Mouse (Mus musculus) adrenal gland, adult (tissue): ENCODE measurements at regions not wholly inside any gene's neighbourhood (a gene's known extent, or its start where the extent isn't known, plus 50 kb on each side); places are given as distances from the start of the nearest gene placed in this dataset.
"Not testable (repeated sequence)": the region's sequence is repeated elsewhere in the genome, so short reads cannot be mapped to it uniquely, and the experiment has no call there.

Experiments
- DNase-seq, 2 experiments: peaks; one replicate each; pipeline ENCODE4 v3.0.0; 2022 to 2023; ENCODE audit warnings: low spot score in 1 of 2; ENCODE audit not compliant: inconsistent age in 2 of 2

DNA sequence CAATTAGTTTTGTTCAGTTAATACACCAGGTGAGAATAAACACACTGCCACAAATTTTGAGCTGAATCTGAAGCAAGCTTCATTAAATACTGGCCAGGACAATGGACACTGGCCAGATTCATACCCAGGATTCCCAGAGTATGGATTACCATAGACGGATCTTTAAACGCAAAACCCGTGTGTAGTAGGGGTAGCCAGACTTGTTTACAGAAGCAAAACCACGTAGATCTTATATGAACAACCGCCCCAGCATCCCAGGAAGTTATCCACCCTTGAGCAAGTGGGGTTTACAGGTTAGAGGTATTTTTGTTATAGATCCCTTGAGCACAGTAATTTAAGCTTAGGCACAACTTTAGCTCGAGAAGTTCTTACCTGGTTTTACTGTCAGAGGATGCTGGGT is 71.1 kb upstream of the Ezr start:
- no peak for DNase-seq

DNA sequence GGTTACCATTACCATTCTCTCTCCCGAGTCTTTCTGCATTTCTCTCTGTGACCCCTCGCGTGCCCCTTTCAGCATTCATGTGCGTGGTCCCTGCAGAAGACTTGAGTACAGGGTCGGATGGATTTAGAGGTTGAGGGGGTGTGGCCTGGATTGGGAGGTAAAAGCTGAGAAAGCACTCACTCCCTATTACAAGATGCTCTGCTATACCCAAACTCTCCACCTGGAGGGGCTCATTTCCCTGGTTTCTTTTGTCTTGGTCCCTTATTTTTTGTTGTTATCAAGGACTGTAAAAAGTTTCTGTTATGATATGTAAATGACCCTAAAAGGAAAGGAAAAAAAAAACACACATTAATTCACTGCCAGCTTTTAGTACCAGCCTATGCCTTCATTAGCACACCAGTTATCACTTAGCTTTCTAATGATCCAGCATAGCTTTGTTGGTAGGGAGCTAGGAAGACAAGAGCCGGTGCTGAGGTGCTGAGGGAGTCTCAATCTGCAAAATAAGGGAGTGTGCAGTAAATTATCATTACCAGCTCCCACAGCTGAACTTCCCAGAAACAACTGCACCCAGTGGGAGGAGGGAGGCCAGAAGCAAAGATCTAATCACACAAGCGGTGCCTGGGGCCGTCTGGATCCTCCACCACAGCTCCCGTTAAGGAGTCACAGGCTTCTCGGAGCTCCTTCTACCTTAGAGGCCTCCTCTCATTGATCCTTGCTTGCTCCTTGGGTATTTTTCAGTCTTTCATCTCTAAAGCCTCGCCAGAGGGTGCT is 69.8 kb upstream of the Ezr start:
- peak in 1 of 2 experiments; percentile 27 for DNase-seq

DNA sequence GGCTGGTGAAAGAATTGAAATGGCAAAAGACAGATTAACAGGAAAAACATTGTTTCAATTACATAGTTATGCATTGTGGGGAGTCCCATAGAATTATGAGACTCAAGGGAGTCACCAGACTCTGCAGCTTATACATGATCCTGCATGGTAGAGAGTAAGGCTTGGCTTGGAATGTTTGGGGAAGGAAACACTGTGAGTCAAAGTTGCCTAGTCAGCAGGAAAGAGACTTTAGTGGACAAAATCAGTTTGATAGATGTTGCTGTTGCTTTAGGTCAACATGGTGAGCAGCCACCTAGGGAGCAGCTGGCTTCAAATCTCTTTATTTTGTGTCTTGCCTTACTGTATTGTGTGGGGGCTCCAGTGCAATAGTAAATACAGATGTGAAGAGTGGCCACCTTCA is 67.9 kb upstream of the Ezr start:
- no peak for DNase-seq

DNA sequence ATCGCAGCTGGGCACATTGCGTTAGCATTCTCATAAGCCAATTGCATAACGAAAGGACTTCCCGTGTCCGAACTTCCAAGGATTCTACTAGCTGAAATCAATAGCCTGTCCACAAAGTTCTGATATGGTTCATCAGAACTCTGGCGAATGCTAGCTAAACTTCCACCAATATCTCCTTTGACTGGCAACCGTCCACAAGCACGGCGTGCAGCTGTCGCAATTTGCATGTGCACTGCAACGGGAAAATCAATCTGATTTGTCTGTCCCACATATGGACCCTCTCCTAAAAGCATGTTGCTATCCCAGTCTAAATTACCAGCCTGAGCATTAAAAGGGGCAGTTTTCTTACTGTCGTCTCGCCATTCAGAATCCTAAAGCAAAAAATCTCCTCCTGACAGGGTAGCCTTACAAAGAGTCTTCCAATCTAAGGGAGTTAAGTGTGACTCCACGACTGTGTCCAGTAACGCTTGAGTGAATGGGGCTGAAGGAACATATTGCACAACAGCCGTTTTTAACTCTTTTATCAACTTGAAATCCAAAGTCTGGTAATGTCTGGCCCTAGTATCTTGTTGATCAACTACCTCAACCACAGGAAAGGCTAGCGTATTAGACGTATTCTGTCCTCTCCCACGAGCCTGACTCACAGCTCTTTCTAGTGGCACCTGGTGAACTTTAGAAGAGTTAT is 59.3 kb upstream of the Ezr start:
- not testable (repeated sequence) for DNase-seq

DNA sequence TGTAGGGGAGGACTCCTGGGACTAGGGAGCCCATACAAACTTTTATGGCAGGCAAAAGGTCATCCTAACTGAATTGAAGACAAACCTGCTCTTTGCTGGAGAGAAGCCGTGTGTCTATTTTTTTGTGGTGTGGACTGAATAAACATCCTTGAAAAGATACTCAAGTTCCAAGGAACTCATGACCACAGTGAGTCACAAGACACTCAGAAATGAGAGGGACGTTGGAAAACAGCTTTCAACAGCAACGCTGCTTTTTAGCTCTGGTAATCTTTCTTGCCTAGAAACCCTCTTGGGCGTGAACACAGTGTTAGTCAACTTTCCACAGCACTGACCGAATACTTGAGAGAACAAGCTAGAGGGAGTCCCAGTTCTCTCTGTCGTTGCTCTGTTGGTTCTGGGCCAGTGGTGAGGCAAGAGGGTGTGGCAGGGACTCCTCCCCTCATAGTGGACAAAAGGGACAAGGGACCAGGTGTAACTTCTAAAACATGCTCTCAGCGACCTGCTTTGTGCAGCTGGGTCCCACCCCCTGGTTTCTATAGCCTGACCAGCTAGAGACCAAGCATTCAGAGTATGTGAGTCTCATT is 52.8 kb upstream of the Ezr start:
- peak in 1 of 2 experiments; percentile 52 for DNase-seq
